Mouse (Mus musculus) skeletal muscle tissue, adult 2 months (tissue): ENCODE measurements around the gene Hormad2.
A peak's percentile ranks its signal among the peaks of the same experiment; 100 is the strongest.

Experiments
- DNase-seq: peaks from one replicate; pipeline ENCODE4 v3.0.0-alpha.2; 2012; ENCODE audit warnings: low read depth, low spot score

The Hormad2 gene

DNA sequence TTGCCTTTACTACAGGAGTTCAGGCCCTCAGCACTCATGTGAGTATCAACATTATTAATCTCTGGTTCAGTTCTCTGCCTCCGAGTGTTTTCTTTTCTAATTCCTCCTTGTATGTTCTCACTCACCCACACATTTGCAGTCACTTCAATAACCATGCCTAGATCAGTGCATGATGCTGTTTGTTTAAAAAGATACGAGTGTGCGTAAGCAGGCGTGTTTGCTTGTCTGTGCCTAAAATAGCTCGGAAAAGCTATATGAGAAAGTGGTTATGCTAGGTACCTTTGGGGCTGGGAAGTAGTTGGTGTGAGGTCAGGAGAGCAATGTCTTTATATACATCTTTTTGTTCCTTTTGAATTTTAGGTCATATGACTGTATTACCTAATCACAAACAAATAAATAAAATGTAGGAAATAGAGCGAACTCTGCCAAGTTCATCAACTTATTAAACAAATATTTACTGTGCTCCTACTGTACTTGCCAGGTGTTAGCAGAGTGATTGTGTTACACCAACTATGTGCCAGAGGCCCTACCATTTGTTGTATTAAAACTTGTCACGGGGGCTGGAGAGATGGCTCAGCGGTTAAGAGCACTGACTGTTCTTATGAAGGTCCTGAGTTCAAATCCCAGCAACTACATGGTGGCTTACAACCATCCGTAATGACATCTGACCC lies 100.7 kb downstream of the Hormad2 start:
- no peak for DNase-seq

DNA sequence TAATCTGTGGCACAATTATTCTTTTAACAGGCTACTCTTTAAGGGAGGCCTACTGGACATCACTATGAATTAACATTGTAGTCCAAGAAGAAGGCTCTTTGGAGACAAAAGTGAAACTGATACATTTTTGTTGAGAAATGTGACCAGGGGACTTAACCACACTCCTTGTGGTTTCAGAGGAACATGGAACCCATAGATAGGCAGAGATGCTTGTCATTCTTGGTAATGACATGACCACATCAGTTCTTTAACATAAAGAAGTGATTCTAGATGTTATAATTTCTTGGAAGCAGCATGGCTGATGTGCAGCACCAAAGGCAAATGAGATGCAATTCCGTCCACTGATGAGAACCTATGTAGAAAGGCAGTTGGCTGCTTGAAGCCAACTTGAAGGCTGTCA lies 101.6 kb downstream of the Hormad2 start:
- no peak for DNase-seq

DNA sequence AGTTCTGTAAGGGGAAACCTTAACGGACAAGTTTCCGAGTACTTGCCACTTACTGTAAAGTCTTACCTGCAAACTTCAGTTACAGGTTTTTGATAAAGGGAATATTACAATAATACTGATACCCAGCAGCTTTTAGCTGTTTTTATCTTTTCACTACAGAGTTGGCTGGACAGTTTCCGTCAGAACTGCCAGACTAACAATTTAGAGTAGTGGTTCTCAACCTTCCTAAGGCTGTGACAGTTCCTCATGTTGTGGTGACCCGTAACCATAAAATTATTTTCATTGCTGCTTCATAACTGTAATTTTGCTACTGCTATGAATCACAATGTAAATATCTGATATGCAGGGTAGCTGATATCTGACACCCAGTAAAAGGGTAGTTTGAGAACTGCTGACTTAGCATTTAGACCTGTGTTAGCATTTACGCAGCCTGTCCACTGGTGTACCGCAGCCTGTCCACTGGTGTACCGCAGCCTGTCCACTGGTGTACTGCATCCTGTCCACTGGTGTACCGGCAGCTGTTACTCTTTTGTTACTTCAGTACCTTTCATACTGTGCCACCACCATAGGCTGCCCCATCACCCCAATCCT lies 104.1 kb downstream of the Hormad2 start:
- DNase-seq = no peak

DNA sequence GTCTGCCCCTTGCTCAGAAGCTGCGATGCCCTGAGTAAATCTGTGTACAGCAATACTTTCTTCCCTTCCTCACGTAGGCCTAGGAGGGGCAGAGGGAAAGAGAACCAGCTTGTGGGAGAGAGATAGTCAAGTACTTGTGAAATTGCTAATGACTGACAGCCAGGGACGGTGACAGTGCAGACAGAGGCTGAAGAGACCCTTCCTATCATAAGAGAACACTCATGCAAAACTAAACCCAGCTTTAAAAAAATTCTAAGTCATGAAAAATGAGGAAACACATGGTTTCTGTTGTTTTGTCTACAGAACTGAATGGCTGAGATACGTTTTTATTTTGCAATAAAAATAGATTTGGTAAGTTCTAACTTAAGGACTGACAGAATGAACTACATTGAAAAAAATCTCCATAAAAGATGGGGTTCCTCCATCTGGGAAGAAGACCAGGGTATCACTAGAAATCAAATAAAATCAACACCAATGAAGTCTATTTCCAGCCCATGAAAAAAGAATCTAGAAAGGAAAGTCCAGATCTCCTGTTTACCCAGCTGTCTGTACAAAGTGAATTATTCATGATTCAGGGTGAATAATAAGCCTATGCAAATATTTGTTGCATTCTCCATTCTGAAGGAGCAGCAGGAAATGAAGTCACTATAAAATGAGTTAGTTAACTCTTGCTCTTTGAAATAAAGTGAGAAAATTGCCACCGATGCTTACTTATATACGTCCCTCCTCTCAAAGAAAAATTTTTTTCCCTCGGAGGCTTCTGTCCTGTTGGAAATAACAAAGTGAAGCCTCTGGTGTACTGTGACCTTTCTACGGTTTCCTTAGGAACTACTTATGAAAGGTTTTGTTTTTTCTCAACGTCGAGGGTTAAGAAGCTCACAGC lies 104.9 kb downstream of the Hormad2 start:
- no peak for DNase-seq

DNA sequence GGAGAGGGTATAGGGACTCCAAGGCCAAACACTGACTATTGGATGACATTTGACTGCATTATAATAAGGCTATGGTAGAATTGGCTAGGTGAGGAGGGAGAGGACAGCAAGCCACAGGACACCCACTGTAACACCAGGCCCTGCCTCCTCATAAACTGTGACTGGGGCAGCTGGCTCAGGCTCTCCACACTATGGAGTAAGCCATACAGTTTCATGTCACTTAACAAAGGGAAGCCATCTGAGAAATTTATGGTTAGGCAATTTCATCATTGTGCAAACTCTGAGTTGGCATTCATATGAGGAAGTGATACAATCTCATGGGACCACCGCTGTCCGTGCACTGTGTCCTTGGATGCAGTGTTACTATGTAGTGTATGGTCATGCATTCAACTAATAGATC lies 107.9 kb downstream of the Hormad2 start:
- DNase-seq = no peak

DNA sequence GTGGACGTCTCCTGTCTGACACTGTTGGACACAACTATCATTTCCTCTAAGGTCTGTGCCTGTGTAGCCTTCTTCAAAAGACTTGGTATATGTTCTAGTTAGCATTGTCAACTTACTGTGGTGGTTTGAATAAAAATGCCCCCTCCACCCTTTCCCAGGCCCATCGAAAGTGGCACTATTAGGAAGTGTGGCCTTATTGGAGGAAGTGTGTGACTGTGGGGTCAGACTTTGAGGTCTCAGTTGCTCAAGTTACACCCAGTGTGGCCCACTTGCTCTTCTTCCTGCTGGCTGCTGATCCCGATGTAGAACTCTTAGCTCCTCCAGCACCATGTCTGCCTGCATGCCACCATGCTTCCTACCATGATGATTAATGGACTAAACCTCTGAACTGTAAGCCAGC lies 112.7 kb downstream of the Hormad2 start:
- no peak for DNase-seq

DNA sequence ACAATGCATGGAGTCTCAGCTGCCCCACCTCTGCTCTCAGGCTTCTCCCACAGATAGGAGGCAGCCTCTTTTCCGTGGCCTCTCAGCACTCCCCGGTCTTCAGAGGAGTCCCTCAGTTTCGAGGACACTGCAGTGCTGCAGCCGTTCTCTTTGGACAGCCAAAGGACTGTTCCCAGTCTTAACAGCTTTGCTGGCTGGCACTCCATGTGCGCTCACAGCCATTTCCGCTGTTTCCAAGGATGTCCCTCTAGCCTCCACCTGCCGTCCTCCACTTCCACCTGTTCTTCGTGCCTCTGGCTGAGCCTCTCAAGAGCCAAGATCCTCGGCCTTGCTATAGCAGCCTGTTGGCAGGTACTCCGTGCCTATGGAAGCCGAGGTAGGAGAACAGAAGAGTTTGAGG lies 117.4 kb downstream of the Hormad2 start:
- DNase-seq = no peak

DNA sequence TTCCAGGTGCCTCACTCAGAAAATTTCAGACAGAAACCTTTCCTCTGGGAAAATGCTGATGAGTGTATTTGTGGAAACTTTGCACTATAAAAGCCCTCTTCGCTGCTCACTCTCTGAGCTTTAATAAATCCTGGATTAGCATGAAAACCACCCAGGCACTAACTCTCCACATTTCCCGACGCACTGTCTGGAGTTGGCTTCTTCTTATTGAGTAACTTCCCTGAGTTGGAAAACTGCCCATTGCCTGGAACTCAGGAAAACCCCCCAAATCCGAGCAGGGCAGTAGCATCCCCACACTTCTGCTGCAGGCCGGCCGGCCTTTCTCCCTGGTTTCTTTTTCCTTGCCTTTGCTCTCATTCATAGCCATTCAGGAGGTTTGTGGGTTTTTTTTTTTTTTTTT lies 118.0 kb downstream of the Hormad2 start:
- no peak for DNase-seq

DNA sequence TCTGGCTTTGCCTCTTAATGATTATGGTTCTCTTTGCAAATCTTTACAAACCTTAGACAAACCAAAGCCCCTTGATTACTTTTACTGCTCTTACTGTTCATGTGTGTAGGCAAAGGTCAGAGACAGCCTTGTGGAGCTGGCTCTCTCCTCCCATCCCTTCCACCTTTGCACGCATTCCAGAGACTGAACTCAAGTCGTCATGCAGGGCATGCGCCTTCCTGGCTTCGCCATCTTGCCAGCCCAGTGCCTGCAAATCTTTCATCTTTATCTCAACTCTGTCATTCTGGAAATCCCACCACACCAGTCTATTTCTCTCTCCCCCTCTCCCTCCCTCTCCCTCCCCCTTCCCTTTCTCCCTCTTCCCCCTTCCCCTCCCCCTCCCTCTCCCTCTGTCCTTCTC lies 120.0 kb downstream of the Hormad2 start:
- DNase-seq = no peak

DNA sequence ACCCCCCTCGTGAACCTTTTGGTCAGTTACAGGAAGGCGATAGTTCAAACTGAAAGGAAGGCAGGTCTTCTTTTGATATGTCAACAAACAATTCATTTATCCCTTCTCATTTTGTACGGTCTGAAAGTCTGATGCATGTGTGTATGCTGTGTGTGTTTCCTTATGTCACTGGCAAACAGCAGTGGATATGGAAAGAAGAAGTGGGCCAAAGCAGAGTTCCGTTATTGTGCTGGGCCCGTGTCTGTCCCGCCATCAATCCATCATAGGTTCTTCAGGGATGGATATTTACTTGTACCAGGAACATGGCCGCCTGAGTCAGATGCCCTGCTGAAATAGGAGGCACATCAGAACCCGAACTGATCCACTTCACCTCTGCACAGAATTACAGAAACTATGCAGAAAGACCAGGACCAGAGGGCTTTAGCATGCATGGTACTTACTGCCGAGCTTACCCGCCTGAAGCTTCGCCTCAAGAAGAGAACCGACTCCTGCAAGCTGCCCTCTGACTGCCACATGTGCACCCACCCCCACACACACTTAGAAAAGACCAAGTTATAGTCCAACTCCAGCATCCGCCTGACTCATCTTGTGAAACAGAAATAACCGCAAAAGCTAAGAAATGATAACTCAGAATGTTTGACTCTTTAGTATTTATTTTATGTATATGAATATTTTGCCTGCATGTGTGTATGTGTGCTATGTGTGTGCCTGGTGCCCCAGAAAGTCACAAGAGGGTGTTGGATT lies 121.5 kb downstream of the Hormad2 start:
- no peak for DNase-seq

DNA sequence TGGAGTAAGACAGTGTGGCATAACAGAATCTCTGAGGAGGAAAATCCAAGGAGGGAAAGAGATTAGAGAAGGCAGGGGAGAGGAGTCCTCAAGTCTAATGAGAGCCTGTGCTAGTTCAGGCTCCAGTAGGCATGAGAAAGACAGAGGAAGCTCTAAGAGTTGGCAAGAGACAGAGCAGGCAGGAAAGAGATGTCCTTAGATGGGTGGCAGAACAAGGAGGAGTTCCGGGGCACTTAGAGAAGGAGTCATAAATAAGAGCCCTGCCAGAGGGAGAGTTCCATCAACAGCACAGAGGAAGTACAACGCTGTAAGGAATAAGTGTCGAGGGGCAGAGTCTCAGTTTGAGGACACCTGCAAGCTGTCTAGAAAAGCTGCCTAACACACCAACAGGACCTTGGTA lies 122.9 kb downstream of the Hormad2 start:
- DNase-seq = no peak

DNA sequence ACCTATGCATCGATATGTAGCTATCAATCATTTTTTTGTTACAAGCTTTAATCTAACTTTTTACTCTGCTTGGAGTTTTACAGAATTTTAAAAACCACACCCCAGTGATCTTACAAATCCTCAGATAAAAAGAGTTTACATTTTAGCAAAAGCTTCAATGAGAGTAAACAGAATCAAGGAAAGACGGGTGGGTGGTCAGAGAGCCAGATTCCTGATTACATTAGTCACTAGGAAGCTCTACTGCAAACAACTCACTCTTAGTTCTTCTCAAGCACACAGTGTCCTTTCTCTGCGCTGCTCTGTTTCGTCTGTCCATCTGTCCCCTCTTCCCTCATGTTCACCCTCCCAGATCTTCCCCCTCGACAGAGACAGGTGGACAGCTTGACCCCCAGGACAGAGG lies 123.6 kb downstream of the Hormad2 start:
- no peak for DNase-seq

DNA sequence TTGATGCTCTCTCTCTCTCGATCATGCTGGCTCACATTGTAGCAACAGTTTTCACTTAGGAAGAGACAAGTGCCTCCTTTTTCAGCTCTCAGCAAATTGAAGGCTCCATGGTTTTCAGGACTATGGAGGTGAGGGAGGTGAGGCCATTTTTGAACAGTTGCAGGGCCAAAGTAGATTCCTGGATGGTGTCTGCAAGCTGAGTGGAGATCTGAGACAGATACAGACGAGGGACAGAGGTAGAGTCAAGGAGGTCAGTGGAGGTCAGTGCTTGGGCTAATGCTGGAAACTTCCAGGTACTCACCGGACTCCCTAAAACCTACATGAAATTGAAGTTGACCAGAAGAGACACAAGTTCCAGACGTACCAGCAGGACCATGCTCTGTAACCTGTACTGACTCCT lies 128.7 kb downstream of the Hormad2 start:
- DNase-seq = no peak

DNA sequence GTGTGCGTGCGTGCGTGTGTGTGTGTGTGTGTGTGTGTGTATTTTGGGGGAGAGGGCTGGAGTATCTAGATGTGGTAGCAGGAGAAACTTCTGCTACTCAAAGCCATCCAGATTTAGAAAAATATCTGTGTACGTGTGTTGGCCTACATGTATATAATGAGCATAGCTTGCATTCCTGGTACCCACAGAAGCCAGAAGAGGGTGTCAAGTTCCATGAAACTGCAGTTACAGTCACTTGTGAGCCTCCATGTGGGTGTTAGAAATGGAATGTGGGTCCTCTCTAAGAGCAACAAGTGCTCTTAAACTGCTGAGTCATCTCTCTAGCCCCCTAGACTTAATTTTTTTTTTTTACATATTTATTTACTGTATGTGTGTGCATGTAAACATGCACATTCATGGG lies 130.6 kb downstream of the Hormad2 start:
- no peak for DNase-seq

DNA sequence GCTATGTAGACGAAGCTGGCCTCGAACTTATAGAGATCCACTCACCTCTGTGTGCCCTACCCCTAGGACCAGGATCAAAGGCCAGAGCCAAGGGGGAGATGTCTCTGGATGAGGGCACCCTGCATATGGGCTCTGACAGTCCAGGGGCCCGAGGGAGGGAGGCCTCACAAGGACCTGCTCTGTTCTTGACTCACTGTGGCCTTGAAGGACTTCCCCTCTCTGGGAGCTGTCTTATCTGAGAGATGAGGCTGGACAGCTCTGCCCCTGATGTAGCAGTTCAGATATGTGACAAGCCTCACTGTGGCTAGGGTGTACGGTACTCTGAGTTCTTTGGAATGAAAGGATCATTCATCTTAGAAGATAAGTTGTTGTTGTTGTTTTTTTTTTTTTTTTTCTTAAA lies 131.3 kb downstream of the Hormad2 start:
- DNase-seq = no peak

DNA sequence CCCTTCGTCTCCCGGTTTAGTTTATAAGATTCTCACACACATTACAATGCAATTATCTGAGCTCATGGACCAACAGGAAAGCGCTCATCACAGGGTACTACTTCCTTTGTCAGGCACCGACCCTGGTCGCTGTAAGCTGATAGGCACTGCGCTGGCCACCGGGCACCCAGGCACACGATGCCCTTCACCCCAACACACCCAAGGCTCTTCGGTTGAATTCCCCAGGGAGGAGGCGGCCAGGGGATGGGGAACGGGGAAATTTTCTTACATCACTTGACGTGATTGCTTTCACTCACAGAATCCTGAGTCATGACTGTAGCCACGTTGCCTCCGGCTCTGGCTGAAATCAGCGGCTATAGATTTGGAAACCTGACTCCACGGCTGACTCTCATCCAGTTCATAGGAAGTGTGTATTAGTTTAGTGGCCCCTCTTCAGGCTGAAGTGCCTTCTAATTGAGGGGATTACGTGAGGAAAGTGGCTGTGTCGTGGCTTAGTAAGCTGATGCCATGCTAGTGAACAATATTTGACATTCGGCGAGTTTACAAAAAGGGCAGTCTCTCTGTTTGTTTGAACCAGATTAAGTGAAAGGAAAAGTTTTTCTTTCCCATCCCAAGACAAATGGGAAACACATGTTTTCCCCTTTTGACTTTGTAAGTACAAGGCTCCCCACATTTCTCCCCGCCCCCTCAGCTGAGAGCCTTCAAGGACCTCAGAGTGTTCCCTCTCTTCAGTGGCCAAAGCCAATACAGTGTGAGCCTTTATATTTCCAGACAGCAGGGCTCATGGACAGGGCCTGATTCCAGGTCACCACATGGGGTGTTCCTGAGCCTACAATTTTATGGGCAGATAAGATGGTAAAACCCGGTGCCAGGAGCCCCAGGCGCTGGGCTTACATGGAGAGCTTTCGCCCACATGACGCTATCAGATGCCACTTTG lies 132.1 kb downstream of the Hormad2 start:
- DNase-seq = peak; percentile 64

DNA sequence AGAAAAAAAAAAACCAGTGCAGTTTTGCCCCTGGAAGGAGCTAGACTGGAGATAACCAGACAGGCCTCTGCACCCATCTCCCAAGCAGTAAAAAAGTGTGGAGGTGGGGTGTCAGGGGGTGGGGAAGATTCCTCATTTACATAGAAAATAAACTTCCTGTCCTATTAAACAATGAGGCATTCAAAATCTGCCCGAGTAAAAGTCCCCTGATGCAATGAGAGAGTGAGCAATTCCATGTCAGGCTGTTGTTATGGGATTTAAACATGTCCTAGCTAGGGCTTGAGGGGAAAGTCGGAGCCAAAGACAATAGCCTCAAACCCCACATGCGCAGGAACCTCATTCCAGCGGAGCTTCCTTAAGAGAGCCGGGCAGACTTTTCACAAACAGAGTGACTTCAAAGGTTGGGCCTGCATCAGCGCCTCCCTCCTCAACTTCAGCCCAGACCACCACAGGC lies 132.8 kb downstream of the Hormad2 start:
- DNase-seq = no peak

DNA sequence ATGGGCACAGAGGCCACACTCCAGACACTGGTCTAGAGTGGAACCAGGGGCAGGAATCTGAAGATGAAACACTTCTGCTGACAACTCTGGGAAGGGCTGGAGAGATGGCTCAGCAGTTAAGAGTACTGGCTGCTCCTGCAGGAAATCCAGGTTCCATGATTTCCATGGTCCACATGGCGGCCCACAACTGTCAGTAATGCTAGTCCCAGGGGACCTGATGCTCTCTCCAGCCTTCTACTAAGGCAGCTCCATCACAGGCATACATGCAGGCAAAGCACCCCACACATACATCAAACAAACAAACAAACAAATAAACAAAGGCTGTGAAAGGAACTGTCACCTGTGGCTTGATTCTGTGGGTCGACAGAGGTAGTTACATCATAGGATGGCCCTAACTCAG lies 134.8 kb downstream of the Hormad2 start:
- DNase-seq = no peak

DNA sequence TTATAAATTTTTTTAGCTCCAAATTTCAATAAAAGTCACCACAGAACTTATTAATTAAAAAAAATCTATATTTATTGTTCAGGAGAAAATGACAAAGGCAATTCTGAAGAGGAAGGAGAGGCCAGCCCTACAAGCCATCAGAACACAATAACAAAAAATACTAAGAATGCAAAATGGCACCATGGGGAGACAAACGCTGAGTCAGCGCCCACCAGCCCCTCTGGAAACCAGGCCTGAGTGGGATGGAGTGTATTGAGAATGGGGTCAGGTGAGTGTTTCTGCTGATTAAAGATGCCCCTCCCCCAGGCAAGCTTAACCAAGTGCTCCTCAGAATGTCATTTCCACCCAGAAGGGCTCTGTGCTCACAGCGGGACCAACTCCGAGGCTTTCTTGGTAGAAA lies 135.8 kb downstream of the Hormad2 start:
- no peak for DNase-seq

DNA sequence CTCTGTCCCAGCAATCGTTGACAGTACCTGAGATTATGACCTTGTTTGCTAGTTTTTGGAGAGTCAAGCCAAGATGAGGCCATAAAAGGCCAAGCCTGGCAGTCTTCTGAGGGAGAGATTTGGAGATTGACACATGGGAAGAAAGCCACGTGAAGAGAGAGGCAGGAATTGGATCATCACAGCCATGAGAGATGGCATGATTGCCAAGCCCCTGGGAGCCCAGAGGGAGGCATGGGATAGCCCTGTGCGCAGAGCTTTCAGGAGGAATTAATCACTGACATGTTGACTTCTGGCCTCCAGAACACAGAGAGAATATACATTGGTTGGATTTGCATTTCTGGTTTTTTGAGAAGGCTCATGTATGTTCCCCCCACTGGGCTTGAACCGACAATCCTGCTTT lies 136.7 kb downstream of the Hormad2 start:
- DNase-seq = no peak

DNA sequence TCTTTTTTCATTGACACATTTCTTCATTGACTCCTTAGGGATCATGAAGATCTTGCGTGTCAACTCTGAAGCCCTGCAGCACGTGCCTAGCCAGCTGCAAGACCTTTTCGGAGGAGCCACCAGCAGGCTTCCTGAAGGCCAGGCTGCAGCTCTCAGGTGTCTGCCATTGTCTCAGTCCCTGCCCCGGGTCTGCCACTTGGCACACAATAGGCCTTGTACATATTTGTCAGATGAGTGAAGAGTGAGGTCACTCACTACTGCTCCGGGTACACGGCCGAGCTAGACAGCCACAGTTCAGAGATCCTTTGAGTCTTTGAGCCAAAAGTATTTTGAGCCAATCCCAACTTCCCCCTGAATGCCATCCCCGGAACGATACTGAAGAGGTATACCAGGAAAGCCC lies 137.9 kb downstream of the Hormad2 start:
- DNase-seq = no peak
